Mouse (Mus musculus): ENCODE results near the gene Nsun6. TPM values are rescaled to one million over a fixed set of nuclear protein-coding genes. Genes with fewer than 3 reads are reported as not detected.

Nsun6 gene
- 10 to 100 TPM; 12.2 to 16.3 TPM for total RNA-seq (2023)

DNA sequence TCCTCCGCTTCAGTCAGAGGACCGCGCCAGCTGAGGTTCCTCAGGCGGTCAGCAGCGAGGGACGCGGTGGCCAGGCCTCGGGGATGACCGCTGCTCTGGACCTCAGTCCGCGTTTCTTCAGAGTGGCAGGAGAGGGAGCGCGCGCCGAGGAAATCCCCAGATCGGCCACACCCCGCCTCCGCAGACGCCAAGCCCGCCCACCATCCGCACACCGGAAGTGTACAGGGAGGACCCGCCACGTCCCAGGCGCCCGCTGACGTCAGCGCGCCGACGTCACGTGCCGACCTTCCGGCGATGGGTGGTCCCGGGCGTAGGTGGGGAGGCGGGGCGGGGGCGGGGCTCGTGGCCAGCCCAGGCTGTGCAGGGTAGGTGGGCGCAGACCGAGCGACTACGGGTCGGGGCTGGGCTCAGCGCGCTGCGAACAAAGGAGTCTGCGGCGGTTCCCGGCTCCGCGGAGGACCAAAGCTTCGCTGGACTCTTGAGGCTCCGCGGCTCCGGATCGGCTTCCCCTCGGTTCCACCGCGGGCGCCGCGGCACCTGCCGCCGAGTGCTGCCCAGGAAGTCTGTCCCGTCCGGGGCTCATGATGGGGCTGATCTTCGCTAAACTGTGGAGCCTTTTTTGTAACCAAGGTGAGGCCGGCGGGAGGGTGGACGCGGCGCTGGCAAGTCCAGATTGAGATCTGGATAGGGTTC, at the start of gene Nsun6:
TSS of gene Nsun6 (minus strand) at position 125 of the 693 bp plus-strand sequence.

GRCm38 (mm10) chr2:15049117-15049873, 5.6 kb downstream of the Nsun6 start, which contains the start of gene Arl5b:
Arl5b (plus strand) TSS chr2:15049395.

Other genes with a start within 250 kb of the Nsun6 start
- gene Arl5b, start 5.7 kb downstream of the Nsun6 start, total RNA-seq (2023), result 10 to 100 TPM; 52.8 to 59.1 TPM

Data from monocyte, adult 59 days (primary cell).